Mouse (Mus musculus) thymus, adult 18-20 months (tissue): Measurements from ENCODE around the gene 5730596B20Rik.

Experiments
- DNase-seq, 2 experiments: peaks; one replicate each; pipeline ENCODE4 v3.0.0; 2022; ENCODE audit warnings: mixed read lengths in 2 of 2

The 5730596B20Rik gene

DNA sequence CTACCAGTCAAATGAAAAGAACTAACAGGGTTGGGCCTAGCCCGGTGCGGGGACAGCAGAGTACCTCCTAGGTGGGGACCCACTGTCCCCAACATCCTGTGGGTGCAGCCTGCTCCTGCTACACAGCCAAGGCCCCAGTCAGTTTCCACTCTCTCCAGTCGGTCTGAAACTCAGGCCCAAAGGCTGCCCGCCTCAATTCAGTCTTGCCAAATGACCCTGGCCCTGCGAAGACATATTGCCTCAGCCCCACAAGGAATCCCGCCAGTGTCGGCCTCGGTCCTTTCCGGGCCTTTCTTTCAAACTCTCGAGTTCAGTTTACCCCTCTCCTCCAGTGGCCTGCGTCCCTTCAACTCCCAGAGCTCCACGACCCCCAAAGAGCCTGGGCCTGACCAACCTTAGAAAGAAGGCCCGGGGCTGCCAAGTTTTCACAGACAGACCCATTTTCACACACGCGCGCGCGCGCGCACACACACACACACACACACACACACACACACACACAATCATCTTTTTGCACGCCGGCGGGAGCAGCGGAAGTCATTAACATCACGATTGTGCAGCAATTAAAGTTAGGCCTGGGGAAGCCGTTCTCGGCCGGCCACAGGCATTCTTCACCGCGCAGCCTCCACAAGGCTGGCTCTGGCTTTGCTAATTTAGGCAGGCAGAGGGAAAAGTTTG is 22.9 kb downstream of the 5730596B20Rik start:
- DNase-seq = no peak

DNA sequence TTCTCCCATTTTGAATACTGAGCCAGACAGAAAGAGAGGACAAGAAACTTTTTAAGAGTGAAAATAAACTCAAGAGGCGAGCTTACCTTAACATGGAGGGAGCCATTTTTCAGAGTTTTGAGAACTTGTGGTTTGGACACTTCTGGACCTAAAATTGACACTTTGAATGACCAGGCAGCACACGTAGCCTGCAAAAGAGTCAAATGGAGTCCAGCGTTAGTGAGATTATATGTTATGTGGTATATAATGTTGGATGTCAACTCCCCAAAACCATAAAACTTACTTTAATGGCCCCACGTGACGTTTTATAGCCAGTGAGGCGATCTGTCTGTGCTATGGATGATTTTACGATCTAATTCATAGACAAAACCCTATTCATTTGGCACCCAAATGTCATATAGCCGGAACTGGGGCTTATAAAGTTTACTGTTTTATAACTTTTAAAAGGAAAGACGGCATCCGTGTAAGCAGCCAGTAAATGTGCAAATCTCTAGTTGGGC is 23.5 kb downstream of the 5730596B20Rik start:
- no peak for DNase-seq

GRCm38 (mm10) chr6:52201269-52201668 is 24.0 kb downstream of the 5730596B20Rik start:
- DNase-seq = no peak

DNA sequence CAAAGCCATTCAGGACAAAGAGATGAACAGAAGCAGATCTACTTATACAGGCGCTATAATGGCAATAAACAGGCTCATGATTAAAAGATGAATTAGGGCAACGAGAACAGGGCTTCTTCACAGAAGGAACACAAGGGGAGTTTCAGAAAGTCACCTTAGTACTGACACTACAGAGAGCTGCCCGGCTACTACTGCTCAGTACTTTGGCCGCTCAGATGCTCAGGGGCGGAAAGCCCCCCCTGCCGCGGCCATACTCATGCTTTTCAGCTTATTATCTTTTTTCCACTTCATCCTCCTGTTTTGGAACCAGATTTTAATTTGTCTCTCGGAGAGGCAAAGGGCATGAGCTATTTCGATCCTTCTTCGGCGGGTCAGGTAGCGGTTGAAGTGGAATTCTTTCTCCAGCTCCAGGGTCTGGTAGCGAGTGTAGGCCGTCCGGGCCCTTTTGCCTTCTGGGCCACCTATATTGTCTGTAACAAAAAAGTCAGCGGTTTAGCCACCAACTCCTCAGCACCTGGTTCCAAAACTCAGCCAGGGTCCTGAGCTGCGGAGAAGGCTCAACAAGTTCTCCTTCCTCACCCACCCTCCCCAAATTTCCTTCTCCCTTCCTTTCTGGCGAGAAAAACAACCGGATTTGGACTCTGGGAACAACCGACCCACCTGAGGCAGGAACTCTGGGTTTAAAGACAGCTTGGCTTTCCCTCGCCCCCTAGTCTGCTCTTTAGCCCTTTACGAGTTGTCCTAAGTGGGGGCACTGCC is 25.2 kb downstream of the 5730596B20Rik start:
- DNase-seq = no peak

DNA sequence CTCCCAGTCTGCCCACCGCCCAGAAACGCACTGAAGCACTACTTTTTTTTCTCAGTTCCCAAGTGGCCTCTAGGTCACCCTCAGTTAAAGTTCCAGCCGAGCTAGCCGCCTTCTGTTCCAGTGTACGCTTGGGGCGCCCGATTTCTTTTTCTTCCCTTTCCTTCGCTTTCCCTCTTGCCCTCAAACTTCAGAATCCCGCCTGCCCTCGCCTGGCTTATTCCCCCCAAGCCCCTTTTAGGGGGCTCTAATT is 25.7 kb downstream of the 5730596B20Rik start:
- DNase-seq = no peak

GRCm38 (mm10) chr6:52203371-52204049 is 26.2 kb downstream of the 5730596B20Rik start:
- no peak for DNase-seq

DNA sequence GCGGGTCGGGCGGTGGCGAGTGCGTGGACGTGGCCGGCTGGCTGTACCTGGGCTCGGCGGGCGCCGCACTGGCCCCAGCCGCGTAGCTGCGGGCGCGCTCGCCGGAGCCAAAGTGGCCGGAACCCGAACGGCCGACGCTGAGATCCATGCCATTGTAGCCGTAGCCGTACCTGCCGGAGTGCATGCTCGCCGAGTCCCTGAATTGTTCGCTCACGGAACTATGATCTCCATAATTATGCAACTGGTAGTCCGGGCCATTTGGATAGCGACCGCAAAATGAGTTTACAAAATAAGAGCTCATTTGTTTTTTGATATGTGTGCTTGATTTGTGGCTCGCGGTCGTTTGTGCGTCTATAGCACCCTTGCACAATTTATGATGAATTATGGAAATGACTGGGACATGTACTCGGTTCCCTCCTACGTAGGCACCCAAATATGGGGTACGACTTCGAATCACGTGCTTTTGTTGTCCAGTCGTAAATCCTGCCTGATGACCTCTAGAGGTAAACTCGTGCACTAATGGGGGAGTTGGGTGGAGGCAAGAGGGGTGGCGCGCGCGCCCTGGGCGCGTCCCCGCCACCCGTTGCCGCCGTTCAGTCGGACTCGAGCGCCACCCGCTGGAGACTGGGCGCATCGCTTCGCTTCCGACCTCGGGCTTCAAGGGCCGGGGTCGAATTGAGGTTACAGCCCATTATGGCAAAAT is 26.9 kb downstream of the 5730596B20Rik start, which contains the start of gene Hoxa5:
Hoxa5 (minus strand) TSS at position 538 of the 703 bp plus-strand sequence.
- no peak for DNase-seq

GRCm38 (mm10) chr6:52205221-52205620 is 27.9 kb downstream of the 5730596B20Rik start:
- DNase-seq = no peak

- no peak for DNase-seq
These were observed 28.6 kb downstream of the 5730596B20Rik start for GRCm38 (mm10) chr6:52205638-52206621.

DNA sequence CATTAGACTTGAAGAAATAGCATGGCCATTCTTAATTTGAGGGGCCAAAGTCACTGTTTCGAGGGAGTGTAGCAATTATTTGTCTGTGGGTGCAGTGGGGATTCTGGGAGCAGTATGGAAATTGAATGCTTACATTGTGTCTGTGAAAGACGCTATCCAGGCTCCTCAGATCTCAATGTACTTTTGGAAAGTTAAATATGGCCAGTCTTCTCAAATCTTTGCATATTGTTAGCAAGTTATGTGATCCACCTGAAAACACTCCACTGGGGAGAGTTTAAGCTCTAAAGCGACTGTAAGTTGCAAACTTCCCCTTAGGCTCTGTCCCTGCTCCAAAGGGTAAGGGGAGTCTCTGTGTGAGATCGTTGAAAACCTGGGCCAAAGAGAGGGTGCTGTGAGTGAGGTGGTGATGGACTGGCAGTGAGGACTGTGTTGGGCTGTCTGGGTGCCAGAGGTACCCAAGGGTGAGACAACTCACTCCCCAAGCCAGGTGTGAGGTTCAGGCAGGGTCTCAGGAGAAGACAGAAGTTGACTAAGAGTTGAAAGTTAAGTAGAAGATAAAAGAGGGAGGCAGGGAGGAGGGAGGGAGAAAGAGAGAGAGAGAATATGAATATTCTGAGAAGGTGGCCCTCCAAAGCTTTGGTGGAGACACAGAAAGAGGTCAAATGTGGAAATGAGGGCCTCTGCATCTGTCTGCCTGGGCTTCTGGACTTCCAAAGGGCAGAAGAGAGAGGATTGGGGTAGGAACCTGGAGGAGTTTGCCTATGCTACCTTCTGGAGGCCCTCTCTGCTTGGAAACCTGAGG is 29.8 kb downstream of the 5730596B20Rik start:
- no peak for DNase-seq

GRCm38 (mm10) chr6:52207684-52207976 is 30.3 kb downstream of the 5730596B20Rik start:
- no peak for DNase-seq

DNA sequence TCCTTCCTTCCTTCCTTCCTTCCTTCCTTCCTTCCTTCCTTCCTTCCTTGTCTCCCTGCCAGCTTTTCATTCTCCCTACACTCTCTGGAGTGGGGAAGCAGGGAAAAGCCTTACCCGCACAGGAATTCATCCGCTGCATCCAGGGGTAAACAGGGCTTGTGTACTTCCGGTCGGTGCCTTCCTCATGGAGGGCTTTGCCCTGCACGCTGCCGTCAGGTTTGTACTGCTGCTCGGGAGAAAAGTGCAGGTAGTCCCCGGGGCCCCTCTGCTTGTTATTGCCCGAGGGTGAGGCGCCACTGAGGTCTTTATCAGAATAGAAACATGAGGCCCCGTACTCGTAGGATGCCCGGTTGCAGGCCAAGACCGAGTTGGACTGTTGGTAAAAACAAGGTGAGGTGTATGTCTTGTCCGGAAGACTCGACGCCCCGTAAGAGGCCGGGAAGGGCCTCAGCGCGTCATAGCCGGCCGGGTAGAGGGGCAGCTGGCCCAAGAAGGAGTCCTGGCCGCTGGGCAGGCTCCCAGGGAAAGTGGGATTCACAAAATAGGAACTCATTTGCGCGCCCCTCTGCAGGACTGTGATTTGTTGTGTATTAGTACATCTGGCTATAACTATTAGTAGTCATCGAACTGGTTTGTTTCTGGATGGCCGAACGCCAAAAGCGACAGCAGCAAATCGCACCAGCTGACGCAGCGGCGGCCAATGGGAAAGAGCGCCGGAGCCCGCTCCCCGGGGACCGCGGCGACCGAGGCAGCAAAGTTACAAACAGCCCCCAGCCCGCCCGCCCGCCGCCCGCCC is 31.0 kb downstream of the 5730596B20Rik start, which contains the start of gene Hoxa6:
Hoxa6 (minus strand) TSS at position 651 of the 796 bp plus-strand sequence.
- DNase-seq = no peak

DNA sequence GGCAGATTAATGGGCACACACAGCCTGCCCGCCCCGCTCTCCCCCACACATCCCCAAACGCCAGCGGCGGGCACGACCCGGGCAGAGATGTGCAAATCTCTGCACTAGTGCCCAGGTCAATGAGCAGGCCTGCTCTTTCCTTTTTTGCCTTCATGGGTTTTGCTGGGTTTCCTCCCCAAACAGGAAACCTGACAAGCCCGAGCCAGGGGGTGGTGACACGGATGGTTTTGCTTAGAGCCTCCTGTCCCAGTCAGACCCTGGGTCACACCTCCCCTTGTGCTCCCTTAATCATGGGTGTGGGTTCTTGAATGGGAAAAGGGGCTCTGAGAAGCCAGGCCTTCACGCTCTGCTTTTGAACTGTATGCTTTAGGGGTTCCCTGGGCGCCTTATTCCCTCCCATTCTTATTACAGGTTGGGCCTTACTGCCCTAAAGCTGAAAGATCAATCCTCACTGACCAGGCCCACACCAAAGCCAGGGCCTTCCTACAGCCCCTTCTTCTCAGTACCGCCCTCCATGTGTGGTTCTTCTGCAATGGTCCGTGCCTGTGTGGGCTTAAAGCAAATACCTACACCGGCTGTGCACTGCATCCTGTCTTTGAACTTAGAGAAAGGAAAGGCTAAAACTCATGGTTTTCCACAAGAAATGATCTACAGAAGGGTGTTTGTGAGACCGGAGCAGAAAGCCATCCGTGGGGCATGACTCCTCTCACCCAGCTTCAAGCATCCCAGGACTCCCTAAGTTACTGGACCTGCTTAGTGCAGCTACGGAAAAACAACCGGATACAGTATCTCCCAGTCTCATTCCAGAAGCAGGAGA is 31.8 kb downstream of the 5730596B20Rik start:
- no peak for DNase-seq

DNA sequence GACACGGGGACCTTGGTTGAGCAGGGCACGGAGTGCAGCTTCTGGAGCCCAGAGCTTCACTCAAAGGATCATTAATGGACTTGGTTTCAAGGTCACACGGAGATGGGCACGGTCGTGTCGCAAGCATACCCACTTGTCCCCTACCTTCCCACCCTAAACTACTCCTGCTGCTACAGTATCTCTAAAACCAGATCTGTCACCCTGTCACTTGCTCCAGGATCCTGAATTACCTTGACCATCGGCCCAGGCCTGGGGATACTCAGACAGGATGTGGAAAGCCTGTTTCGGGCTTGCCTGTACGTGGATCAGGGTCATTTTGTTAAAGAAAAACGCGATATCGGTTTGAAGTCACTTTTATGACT is 32.4 kb downstream of the 5730596B20Rik start:
- DNase-seq = no peak

DNA sequence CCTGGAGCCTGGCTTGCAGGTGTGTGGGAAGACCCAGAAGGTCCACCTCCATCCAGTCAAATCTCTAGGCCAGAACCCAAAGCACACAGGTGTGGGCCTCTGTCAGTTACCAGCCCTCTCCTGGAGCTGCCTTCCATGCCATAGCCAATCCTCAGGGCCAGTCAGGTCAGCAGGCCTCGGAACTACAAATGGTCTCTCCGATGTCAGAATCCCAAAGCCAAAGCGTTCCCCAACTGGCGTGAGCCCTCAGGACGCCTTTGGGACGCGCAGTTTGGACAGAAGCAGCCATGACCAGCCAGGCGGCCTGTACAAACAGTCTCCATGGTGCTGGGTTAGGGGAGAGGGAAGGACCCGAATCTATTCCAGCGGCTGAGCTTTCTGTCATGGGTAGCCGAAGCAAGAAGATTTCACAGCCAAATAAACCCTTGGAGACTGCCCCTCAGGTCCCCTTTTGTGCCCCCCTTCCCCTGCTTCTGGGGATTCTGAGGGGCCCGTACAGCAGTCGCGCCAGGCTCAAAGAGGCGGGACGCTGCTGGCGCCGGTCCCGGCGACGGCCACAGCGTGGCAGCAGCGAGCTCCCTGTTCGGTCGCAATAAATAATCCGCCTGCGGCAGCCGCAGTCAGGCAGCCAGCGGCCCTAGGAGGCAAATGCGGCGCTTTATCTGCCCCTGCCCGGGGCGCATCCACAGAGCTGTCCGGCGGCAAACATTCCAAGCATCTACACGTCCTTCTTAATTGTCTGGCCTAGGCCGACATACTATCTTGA is 34.1 kb downstream of the 5730596B20Rik start:
- peak in 1 of 2 experiments; percentile 43 for DNase-seq

DNA sequence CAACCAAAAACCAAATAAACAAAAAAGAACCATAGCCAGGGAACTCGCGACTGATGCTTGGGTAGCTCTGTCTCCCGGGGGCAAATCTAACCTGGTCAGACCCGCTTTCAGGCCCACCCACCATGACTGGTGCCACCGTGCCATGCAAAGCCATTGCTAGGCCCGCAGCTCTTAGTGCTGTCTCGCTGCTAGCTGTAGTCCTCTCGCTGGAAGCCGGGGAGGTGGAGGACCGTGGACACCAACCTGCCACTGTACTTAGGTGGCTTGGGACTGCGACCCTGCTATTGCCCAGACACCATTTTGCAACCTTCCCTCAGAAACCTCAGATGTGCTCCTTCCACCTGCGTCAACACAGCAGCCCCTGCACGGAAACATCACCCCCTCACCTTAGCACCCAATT is 34.7 kb downstream of the 5730596B20Rik start:
- DNase-seq = no peak

GRCm38 (mm10) chr6:52212556-52213118 is 35.3 kb downstream of the 5730596B20Rik start:
- DNase-seq = no peak
